Mouse (Mus musculus): Measurements from ENCODE around the gene Rpl24.
"Not testable (repeated sequence)": the region's sequence is repeated elsewhere in the genome, so short reads cannot be mapped to it uniquely, and the experiment has no call there.

The Rpl24 gene

GRCm38 (mm10) chr16:55966212-55966871, at the start of gene Rpl24:
Gene Rpl24, plus strand, starts transcription at chr16:55966275.
- peak; percentile 94 for DNase-seq (ENCODE audit: low read depth)

GRCm38 (mm10) chr16:55922079-55922478, 44.0 kb upstream of the Rpl24 start:
- DNase-seq (ENCODE audit: low read depth), result peak; percentile 19

- DNase-seq (ENCODE audit: low read depth), result no peak
Observed at GRCm38 (mm10) chr16:55924010-55924409, 42.1 kb upstream of the Rpl24 start.

- DNase-seq (ENCODE audit: low read depth), result peak; percentile 52
Observed at GRCm38 (mm10) chr16:55933681-55934343, 32.3 kb upstream of the Rpl24 start.

GRCm38 (mm10) chr16:55934453-55935037, 31.5 kb upstream of the Rpl24 start, which contains the start of gene Cep97:
Gene Cep97, minus strand, starts transcription at chr16:55934855.
- DNase-seq (ENCODE audit: low read depth), result peak; percentile 87

GRCm38 (mm10) chr16:55938761-55939160, 27.3 kb upstream of the Rpl24 start:
- DNase-seq (ENCODE audit: low read depth), result no peak

GRCm38 (mm10) chr16:55939703-55940102, 26.4 kb upstream of the Rpl24 start:
- no peak for DNase-seq (ENCODE audit: low read depth)

GRCm38 (mm10) chr16:55940781-55941180, 25.3 kb upstream of the Rpl24 start:
- DNase-seq (ENCODE audit: low read depth), result no peak

GRCm38 (mm10) chr16:55947266-55947665, 18.8 kb upstream of the Rpl24 start:
- DNase-seq (ENCODE audit: low read depth), result no peak

- DNase-seq (ENCODE audit: low read depth), result not testable (repeated sequence)
Observed at GRCm38 (mm10) chr16:55947876-55948410, 18.1 kb upstream of the Rpl24 start.

- no peak for DNase-seq (ENCODE audit: low read depth)
Observed at GRCm38 (mm10) chr16:55948963-55949362, 17.1 kb upstream of the Rpl24 start.

GRCm38 (mm10) chr16:55950462-55950861, 15.6 kb upstream of the Rpl24 start:
- DNase-seq (ENCODE audit: low read depth), result no peak

- peak; percentile 92 for DNase-seq (ENCODE audit: low read depth)
Observed at GRCm38 (mm10) chr16:55950946-55951678, 15.0 kb upstream of the Rpl24 start.

GRCm38 (mm10) chr16:55951679-55952327, 14.3 kb upstream of the Rpl24 start:
- no peak for DNase-seq (ENCODE audit: low read depth)

- DNase-seq (ENCODE audit: low read depth), result peak; percentile 24
Observed at GRCm38 (mm10) chr16:55952771-55953170, 13.3 kb upstream of the Rpl24 start.

- not testable (repeated sequence) for DNase-seq (ENCODE audit: low read depth)
Observed at GRCm38 (mm10) chr16:55954196-55954595, 11.9 kb upstream of the Rpl24 start.

- DNase-seq (ENCODE audit: low read depth), result not testable (repeated sequence)
Observed at GRCm38 (mm10) chr16:55963068-55963467, 3.0 kb upstream of the Rpl24 start.

- DNase-seq (ENCODE audit: low read depth), result peak; percentile 68
Observed at GRCm38 (mm10) chr16:55964126-55964949, 1.7 kb upstream of the Rpl24 start.

GRCm38 (mm10) chr16:55967221-55967620, 1.1 kb downstream of the Rpl24 start:
- DNase-seq (ENCODE audit: low read depth), result no peak

GRCm38 (mm10) chr16:55969147-55969546, 3.1 kb downstream of the Rpl24 start:
- peak; percentile 74 for DNase-seq (ENCODE audit: low read depth)

GRCm38 (mm10) chr16:55970416-55970815, 4.3 kb downstream of the Rpl24 start:
- DNase-seq (ENCODE audit: low read depth), result peak; percentile 53

All from NIH3T3 (cell line).